8 mouse cellular contexts compared by ENCODE assay signal in genomic region chr2:29199909-29200308, GRCm38 (mm10). TPM values are rescaled to one million over a fixed set of nuclear protein-coding genes. Genes with fewer than 3 reads are reported as not detected.
DNase-seq lines count a peak whose midpoint lies in the region; ATAC-seq and TF ChIP-seq lines count a peak whose summit lies in the region.

No protein-coding gene starts in this region.

- peak; percentile 54 for DNase-seq in kidney, postnatal 0 days (ENCODE audit: low spot score)
- no peak for DNase-seq in kidney, adult 11 months
- peak; percentile 44 for DNase-seq in MN1 (ENCODE audit: low spot score)
- DNase-seq in limb, embryonic 11.5 days (ENCODE audit: low spot score): peak; percentile 65
- peak; percentile 70 for DNase-seq in right cerebral cortex, postnatal 4 days
- no peak for DNase-seq in ovary, postnatal 36 days (ENCODE audit: low spot score)

- no peak overlapping the region for H3K9ac ChIP-seq in kidney, postnatal 0 days (ENCODE audit: low read depth, low read length)
- H3K9ac ChIP-seq in limb, embryonic 11.5 days (ENCODE audit: low read length): no peak overlapping the region

- WGBS in kidney, postnatal 0 days: 1% methylated on average over 3 of the region's 3 CpGs
- 5% methylated on average over 3 of the region's 3 CpGs for WGBS in limb, embryonic 11.5 days

- H3K27me3 ChIP-seq in kidney, postnatal 0 days (ENCODE audit: insufficient read depth, low read length): peaks cover 14% of the 10 kb centered on the region
- peaks cover 12% of the 10 kb centered on the region for H3K27me3 ChIP-seq in limb, embryonic 11.5 days (ENCODE audit: control insufficient read depth, insufficient read depth, low read length)

- H3K4me3 ChIP-seq in kidney, postnatal 0 days (replicated peaks; ENCODE audit: low read depth, low read length): no peak overlapping the region
- no peak overlapping the region for H3K4me3 ChIP-seq in limb, embryonic 11.5 days (ENCODE audit: low read depth, low read length)

- H3K9me3 ChIP-seq in kidney, postnatal 0 days (replicated peaks; ENCODE audit: low read length): no peaks in the 10 kb centered on the region
- H3K9me3 ChIP-seq in limb, embryonic 11.5 days (ENCODE audit: control insufficient read depth, low read length): no peaks in the 10 kb centered on the region

- no peak overlapping the region for H3K27ac ChIP-seq in kidney, postnatal 0 days
- no peak overlapping the region for H3K27ac ChIP-seq in limb, embryonic 11.5 days (replicated peaks; ENCODE audit: low read depth, low read length)

- H3K4me1 ChIP-seq in kidney, postnatal 0 days (replicated peaks; ENCODE audit: insufficient read depth, low read length): peaks cover 4% of the 10 kb centered on the region; the same call in 1 of the 2 replicates
- H3K4me1 ChIP-seq in limb, embryonic 11.5 days (ENCODE audit: control insufficient read depth, insufficient read depth, low read length): peaks cover 4% of the 10 kb centered on the region; the same call in 1 of the 2 replicates

- H3K4me2 ChIP-seq in kidney, postnatal 0 days (ENCODE audit: low read length): no peak overlapping the region
- no peak overlapping the region for H3K4me2 ChIP-seq in limb, embryonic 11.5 days (ENCODE audit: low read depth, severe bottlenecking)

- no peak for ATAC-seq in kidney, postnatal 0 days (replicated peaks; ENCODE audit: low FRiP score, low read depth)
- peak; percentile 20 for ATAC-seq in CD4-positive, CD25-positive, alpha-beta regulatory T cell, adult 4 months
- ATAC-seq in common myeloid progenitor, adult 5-6 weeks (replicated peaks; ENCODE audit: low read depth, poor library complexity, severe bottlenecking): peak; percentile 70
- no peak for ATAC-seq in limb, embryonic 11.5 days (ENCODE audit: insufficient number of reproducible peaks, low FRiP score, low TSS enrichment, low read depth)

- TF ChIP-seq CTCF in kidney, postnatal 0 days (IDR thresholded peaks at IDR 0.05; ENCODE audit: low read depth): peak; percentile 74

- H3K36me3 ChIP-seq in kidney, postnatal 0 days (ENCODE audit: insufficient read depth, low read length): no peaks in the 10 kb centered on the region
- H3K36me3 ChIP-seq in limb, embryonic 11.5 days (ENCODE audit: control insufficient read depth, insufficient read depth, low read length): no peaks in the 10 kb centered on the region

RNA-seq across cellular contexts. Expression of gene Ntng2, which starts 52.9 kb away (rescaled TPM):
- polyA plus RNA-seq in kidney, postnatal 0 days (2015; fragmentation: Nextera tagmentation; extraction: Ambion mirVana): 2.4 TPM in 2 replicates
- polyA plus RNA-seq in CD4-positive, CD25-positive, alpha-beta regulatory T cell, adult 4 months (2017; shearing (Covaris generic)): 1 to 10 TPM; 2.4 to 3.1 TPM
- 1.9 and 5.1 TPM in 2 replicates for total RNA-seq in common myeloid progenitor, adult 5-6 weeks (2017)
- polyA plus RNA-seq in limb, embryonic 11.5 days (2014; fragmentation: Nextera tagmentation; extraction: Ambion mirVana): 0.60 and 0.68 TPM in 2 replicates

Comparison
In these comparisons a context has a peak if more than half of its experiments do, and no peak if none do; other contexts are left out.
1. DNase-seq: peak in kidney, postnatal 0 days (single experiment), MN1 (single experiment), limb, embryonic 11.5 days (single experiment) and right cerebral cortex, postnatal 4 days (single experiment); none in kidney, adult 11 months (single experiment) and ovary, postnatal 36 days (single experiment).
2. ATAC-seq: peak in CD4-positive, CD25-positive, alpha-beta regulatory T cell, adult 4 months (single experiment) and common myeloid progenitor, adult 5-6 weeks (single experiment); none in kidney, postnatal 0 days (single experiment) and limb, embryonic 11.5 days (single experiment).